Mouse (Mus musculus) ovary, adult 18-20 months (tissue): Measurements from ENCODE around the gene Chst12.
"Not testable (repeated sequence)": the region's sequence is repeated elsewhere in the genome, so short reads cannot be mapped to it uniquely, and the experiment has no call there.

Source experiments
- DNase-seq: peaks from one replicate; pipeline ENCODE4 v3.0.0; 2022; ENCODE audit warnings: low spot score, mixed read lengths

Chst12 gene

DNA sequence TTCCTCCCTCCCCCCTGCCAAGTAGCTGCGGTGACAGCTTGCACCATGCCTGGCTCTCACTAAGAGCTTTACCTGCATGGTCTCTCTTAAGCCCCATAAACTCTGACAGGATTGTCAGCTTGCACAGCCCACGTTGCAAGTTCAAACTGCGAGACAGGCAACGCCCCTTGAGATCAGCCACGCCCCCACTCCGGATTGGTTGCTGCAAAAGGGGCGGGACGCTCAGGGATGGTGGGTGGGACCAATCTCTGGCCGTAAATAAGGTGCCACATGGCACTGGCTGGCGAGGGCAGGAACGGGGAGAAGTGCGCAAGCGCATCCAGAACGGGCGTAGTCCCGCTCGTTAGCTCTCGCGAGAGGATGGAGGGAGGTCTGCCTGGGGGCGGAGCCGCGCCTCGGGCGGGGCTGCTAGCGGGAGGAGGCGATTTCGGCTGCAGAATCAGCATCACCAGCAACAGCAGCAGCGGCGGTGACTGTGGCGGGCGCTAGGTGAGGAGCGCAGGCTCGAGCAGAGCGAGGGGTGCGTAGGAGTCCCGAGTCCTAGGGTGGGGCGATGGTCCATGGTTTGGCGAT lies at the start of gene Chst12:
Gene Chst12, plus strand, starts transcription at position 343 of the 573 bp plus-strand sequence.
- peak; percentile 99 for DNase-seq

DNA sequence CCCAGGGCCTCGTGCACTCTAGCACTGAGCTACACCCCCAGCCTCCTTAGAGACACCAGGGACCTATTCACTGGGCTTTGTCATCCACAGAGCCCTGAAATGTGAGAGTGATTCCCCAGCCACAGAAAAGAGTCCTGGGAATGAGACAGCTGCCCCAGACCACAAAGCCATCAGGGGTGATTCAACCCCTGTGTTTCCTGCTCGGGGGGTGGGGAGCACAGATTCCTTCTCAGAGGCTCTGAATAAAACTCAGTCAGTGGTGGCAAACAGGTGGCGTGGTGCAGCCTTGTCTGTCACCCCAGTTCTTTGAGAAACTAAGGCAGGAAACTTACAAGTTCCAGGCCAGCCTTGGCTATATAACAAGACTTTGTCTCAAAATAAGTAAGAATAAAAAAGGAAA lies 43.9 kb upstream of the Chst12 start:
- DNase-seq = no peak

DNA sequence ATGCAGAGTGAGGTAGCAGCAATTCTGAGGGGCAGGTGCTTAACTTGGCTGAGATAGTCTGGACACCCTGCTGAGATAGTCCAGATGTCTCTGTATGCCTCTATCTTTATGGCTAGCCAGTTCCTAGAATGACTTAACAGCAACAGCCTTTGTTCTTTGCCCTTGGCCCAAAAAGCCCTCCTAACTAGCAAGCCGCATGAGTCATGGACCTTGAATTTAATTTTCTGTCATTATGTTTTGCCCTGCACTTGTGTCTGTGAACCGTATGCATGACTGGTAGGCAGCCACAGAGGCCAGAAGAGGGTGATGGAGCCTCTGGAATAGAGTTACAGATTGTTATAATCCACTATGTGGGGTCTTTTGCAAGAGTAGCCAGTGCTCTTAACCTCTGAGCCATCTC lies 42.2 kb upstream of the Chst12 start:
- not testable (repeated sequence) for DNase-seq

DNA sequence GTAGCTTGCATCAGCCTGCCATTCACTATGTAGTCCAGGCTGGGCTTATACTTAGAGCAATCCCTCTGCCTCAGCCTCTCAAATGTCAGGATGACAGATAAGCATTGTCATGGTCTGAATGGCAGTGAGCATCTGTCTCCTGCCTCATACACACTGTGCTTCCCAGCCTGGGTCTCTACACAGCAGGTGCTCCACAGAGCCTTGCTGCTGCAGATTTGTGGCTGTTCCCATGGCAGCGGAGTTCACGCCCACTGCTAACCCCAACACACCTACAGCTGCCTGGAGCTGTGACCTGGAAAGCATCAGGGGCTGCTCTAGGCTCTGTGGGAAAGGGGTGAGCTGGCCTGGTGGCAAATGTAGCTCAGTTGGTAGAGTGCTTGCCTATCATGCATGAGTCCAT lies 40.4 kb upstream of the Chst12 start:
- DNase-seq = no peak

DNA sequence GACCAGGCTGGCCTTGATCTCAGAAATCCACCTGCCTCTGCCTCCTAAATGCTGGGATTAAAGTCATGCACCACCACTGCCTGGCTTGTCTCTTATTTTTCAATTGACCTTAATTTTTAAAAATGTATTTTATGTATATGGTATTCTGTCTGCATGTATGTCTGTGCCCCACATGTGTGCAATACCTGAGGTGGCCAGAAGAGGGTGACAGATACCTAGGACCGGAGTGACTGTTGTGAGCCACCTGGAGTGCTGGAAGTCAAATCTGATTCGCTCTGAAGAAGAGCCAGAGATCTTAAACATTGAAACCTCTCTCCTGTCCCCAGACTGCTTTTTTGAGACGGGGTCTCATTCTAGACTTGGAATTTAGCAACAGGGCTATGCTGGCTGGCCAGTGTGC lies 33.0 kb upstream of the Chst12 start:
- no peak for DNase-seq

DNA sequence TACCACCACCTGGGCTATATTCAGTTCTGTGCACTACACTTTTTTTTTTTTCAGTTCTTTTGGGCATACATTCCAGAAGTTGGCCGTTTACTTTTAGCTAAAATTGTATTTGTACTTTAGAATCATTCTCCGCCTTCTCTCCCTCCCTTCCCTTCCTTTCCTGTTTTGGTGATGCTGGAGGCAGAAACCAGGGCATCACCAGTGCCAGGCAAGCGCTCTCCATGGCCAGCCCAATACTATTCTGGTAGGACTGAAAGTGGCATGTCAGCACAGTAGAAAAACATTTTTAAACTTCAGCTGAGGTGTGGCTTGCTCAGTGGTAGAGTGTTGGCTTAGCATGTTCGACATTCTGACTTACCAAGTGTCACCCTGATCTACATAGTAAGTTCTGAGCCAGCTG lies 23.9 kb upstream of the Chst12 start:
- DNase-seq = no peak

DNA sequence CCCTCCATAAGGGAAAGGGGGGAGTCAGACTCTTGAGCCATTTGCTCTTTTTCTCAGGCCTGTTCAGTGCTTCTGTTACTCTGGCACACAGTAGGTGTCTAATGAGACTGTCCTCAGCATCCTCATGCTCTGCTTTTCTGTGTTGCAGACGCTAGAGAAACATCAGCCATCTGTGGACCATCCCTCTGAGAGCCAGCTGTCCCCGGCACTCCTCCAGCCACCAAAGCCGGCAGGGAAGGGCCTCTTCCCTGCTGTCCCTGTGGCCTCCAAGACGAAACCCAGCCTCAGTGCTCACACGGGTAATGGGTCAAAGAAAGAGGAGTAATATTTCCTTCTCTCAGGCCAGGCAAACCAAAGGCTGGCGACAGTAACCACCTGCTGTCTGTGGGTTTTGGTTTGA lies 14.2 kb upstream of the Chst12 start:
- no peak for DNase-seq

DNA sequence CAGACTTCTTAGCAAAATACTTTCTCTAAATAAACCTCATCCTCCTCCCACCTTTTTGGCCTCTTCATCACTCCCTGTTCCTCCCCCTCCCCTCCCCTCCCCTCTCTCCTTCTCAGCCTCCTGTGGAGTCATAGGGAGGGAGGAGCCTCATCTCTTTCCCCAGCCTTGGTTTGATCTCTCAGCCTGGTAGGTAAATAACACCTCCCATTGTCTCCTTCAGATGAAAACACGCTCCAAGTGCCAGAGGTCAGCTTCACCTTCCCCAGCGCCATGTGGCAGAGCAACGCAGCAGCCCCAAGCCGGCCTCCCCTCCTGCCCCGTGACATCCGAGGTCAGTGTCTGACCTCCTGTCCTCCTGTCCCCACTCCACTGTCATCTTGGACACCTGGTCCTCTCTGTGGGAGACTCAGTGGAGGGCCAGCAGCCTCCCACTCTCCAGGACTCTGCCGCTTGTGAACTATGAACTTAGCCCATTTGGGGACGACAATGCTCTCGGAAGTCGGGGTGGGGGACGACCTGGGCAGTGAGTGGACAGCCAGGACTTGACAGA lies 12.6 kb upstream of the Chst12 start:
- no peak for DNase-seq

DNA sequence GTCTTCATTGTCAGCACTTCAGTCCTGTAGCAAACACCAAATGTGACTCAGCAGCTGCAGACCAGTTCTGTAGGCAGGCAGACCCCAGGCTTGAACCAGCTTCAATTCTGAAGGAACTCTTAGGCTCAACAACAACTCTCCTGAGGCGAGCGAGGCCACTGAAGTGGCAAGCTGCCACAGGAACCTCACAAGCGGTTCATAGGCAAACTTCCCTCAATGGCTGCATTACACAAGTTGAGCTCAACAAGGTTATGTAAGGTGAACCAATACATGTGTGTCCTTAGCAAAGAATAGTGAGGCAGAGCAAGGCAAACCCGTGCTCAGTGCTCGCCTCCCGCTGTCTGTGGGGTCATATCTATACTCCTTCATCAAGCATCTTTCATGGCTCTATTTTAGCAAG lies 7.2 kb upstream of the Chst12 start:
- no peak for DNase-seq

DNA sequence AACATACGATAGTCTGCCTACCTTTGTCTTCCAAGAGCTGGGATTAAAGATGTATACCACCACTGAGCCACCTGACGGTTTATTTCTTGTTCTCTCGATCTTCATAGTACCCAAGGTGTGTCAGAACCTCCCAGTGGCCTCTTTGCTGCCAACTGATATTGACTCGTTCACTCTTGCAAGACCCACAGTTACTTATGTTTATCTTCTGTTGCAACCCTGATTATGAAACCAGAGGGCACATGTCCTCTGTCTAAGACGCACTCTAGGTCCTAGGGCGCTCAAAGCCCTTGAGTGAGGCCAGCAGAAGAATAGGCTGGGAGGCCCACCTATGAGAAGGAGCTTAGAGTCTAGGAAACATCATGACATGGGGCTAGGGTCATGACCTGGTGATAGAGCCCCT lies 4.6 kb upstream of the Chst12 start:
- DNase-seq = no peak

DNA sequence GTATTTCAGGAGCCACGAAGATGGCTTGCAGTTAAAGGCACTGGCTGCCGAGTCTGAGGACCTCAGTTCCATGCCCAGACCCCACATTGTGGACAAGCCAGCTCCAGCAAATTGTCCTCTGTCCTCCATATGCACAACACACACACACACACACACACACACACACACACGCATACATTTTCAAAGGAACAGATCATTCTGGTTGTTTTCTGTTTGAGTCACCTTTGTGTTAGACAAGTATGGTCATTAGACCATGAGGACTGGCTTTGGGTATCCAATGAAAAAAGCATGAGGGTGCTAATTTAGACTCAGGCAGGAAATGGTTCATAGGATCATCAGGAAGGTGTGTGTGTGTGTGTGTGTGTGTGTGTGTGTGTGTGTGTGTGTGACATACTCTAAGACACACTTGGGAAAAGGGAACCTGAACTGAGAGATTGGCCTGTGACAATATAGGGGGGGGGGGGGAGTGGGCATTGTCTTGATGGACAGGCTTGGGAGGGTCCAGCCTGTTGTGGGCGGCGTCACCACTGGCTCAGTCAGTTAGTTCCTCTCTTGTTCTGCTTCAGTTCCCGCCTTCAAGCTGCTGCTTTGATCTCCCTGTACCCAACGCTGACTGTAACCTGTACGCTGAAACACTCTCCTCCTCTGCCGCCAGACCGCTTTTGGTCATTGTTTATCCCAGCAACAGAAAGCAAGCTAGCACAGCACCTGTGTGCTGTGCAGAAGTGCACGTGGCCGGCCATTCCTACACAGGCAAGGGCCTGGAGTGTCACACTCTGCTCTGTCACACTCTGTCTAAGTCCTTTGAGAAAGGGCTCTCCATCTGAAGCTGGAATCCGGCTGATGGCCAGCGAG lies 3.1 kb upstream of the Chst12 start:
- no peak for DNase-seq

DNA sequence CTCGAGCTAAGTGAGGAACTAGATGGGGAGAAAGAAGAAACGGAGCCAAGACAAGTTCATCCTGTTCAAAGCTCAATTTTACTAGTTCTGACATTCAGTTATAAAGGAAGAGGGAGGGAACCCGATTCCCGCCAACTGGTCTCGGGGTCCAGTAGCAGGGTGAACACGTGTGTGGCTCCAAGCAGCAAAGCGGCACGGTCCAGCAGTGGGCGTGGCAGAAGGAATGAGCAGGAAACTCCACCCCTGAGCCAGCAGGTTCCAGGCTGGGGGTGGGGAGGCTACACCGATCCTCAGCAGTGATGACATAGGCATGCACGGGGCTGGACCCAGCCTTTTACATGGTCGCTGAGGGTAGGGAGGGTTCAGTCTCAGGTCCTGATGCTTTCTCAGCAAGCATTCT lies 2.4 kb upstream of the Chst12 start:
- peak; percentile 46 for DNase-seq

DNA sequence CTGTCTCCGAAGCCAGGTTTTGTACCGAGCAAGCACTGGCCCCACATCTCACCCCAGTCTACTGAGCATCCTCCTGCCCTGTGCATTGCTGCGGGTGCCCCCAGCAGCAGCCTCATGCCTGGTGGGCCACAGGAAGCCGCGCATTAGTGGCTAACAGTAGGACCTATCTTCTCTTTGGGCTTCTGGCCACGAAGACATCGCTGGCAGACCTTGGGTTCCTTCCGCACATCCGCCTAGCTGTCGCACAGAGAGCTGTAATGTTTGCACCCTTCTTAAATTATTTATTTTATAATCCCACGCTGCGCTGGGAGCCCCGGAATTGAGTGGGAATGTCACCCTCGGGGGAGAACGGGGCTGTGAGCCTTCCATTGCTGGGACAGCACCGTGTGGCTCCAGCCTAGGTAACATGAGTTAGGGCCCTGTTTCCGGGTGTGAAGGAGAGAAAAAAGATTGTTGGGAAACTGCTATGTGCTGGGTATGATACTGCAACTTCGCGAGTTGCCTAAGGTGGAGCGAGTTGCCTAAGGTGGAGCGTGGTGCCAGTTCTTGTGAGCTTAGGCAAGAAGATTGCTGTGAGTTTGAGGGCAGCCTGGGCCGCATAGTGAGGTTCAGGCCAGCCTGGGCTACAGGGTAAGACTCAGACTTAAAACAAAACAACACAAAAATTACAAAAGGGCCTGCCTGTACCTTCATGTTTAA lies 895 bp downstream of the Chst12 start:
- no peak for DNase-seq

DNA sequence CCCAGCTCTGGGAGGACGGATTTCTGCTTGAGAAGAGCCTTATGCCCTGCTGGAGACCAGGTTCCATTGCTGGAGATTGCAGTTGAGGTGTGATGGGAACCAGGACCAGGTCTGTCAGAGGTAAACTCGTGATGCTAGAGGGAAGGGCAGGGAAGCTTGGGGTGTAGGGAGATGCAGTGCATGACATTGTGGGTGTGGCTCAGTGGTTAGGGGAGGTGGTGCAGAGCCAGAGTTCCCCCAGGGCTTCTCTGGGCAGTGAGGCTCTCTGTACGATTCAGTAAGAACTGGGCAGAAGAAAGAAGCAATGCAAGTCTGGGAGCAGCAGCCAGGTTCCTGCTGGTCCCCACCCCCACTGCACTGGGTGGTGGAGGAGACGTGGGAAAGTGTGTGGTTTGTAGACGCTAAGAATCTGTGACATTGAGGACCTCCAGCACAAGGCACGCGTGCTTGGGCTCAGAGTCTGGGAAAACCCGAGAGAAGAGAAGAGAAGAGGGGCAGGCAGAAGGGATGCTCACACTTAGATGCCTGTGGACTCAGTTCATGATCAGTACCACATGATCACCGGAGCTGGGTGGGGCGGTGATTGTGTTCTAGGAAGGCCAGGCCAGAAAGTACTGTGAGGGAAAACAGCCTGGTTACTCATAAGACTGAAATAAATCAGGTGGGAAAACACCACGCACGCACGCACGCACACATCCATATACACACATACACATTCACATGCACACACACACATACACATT lies 2.3 kb downstream of the Chst12 start:
- DNase-seq = no peak

DNA sequence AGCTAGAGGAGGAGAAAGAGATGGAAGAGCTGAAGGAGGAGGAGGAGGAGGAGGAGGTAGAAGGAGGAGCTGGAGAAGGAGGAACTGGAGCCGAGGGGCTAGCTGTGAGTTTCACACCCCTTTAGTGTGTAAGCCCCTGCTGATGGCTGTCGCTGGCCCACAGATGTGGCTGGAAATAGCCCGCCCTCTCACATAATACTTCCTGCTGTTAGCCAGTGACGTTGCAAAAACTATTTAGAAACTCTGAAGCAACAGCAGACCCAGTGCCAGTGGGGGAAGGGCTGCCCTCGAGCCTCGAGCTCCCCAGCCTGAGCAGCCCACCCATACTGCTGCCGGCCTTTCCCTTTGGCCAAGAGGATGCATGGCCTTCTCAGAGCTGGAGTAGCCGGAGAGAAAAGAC lies 3.3 kb downstream of the Chst12 start:
- DNase-seq = no peak

DNA sequence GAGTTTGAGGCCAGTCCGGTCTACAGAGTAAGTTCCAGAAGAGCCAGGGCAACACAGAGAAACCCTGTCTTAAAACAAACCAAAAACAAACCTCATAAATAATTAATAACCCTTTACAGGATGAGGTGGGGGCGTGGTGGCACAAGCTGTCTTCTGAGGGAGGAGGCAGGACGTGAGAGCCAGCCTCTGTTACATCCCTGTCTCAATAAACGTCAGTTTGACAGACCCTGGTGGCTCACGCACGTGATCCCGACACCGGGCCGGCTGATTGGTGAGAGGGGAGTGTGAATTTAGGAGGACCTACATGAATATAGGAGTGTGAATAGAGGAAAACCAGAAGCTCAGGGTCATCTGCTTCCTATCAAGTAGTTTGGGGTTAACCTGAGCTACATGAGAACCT lies 3.9 kb downstream of the Chst12 start:
- DNase-seq = no peak

DNA sequence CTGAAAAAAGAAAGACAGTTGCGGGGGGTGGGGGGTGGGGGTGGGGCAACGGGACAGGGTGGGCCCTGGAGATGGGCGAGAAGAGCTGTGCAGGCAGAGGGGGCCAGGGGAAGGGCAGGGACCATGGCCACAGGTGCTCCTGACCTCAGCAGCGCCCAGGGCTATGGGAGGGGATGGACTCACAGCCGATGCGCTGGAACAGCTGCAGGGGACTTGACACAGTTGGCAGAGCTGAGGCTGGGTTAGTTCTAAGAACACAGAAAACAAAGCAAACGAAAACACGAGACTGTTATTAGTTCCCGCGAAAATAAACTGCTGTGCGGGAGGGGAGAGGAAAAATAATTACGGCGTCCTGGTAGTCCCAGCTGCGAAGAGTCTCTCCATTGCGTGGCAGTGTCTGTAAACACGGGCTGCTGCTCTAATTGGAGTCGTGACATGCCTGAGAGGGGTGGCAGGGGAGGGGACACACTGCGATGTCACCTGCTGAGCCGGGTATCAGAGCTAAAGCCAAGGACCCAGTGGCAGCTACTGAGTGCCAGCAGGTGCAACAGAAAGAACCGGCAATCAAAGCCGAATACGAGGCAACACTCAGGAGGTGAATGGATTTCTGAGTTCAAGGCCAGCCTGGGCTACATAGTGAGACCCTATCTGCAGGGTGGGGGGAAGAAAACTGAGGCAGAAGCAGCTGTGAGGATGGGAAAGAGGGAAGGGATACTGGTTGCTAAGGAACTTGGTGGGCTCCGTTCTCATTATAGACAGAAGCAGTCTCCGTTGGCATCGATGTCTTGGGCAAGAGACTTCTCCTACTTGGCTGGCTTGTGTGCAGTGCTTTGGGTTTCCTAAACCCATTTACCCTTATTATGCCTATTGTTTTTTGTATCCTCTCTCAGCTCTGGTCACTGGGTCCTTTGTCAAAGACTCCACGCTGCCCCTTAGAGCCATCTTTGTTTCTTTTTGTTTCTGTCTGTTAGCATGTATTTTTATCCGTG lies 5.0 kb downstream of the Chst12 start:
- DNase-seq = no peak

DNA sequence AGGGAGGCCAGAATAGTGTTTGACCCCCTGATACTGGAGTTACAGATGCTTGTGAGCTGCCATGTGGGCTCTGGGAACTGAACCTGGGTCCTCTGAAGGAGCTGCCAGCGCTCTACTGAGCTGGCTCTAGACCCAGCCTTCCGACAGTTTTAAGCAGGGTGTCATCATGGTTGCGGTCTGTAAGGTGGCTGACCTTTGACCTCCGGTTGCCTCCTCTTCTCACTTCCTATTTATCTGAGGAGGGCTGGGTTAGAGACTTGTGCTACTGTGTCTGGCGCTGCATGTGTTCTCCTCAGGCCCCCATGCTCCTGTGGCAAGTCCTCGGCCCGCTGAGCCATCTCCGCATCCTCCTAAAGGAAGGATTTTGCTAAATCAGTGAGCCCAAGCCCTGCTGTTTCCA lies 8.6 kb downstream of the Chst12 start:
- no peak for DNase-seq

DNA sequence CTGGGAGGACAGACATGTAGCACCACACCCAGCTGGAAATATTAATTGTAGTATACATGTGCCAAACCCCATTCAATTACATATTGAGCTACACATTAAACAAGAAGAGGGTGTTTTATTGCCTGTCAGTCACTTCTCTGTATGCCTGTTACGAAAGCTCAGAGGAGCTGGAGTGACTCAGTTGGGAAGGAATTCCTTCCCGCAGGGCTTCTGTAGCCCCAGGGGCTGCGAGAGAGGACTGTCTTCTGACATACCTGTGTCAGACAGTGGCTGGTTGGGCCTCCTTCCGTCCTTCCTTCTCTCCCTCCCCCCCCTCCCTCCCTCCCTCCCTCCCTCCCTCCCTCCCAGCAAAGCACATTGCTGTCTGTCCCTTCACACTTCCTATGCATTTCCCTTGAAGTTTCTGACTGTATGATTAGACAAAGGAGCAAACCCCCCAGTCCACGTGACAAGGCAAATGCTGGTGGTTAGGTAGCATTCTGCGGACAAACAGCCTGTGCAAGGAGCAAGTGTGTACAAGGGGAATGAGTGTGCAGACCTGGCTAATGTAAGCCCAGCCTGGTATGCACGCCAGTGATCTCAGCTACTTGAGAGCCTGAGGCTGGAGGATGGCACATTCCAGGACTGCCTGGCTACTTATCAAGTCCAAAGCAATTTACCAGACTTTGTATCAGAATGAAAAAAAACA lies 9.6 kb downstream of the Chst12 start:
- no peak for DNase-seq

DNA sequence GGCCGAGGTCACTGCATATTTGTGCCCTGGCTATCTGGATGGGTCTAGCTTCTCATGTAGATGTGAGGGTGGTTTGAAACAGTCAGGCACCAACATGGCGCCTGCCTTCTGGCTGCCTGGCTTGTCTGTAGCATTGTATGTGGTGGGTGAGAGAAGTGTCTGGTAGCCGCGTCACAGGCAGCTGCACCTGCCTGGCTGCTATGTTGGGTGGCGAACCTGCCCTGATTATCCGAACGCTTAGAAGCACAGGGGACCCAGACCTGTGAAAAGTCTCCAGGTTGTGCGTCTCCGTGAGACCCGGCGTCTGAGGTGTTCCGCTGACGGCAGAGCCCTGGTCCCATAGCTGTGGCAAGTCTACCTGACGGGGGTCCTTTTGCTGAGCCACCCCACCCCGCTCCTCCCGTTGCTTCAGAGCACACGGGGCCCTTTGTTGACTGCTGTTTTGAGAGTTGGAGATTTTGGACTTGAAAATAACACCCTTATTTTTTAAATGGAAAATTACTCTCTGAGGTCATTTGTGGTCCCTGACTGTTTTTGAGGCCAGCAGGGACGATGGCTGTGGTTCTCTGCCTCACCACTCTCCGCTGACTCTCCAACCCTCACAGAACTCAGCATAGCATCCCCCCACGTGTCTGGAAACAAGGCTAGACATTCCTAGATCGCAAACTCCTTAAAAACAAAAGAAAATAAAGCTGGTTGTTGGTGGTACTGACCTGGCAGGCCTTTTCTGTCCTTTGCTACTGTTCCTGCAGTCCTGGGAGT lies 12.0 kb downstream of the Chst12 start:
- no peak for DNase-seq
